Comparison of ENCODE assay signal across 9 mouse cellular contexts in genomic region chr6:149057947-149058391, GRCm38 (mm10). TPM values are rescaled to one million over a fixed set of nuclear protein-coding genes. Genes with fewer than 3 reads are reported as not detected.
DNase-seq lines count a peak whose midpoint lies in the region; ATAC-seq and TF ChIP-seq lines count a peak whose summit lies in the region.
"Had no signal": no experiment of that assay in that cellular context is flagged by ENCODE, and none has a peak within 500 bp of the region (broad histone marks: within the 10 kb centered on the region; RNA-seq: fewer than 3 reads in every experiment).

No protein-coding gene starts in this region.

- TF ChIP-seq EP300 in ES-Bruce4 (IDR thresholded peaks at IDR 0.05; ENCODE audit: insufficient read depth, low read depth, low read length) = no peak

- H3K27ac ChIP-seq in hindbrain, embryonic 11.5 days (ENCODE audit: low read depth, low read length) = no peak overlapping the region
- no peak overlapping the region for H3K27ac ChIP-seq in hindbrain, embryonic 10.5 days
- H3K27ac ChIP-seq in ES-Bruce4 (ENCODE audit: insufficient read depth, low read length) = no peak overlapping the region
- H3K27ac ChIP-seq in intestine, embryonic 16.5 days (ENCODE audit: low read length) = peak overlapping the region; percentile 18; the same call in 1 of the 2 replicates
- H3K27ac ChIP-seq: embryonic facial prominence, embryonic 13.5 days had no signal

- H3K4me3 ChIP-seq in hindbrain, embryonic 11.5 days (ENCODE audit: low read depth, low read length) = no peak overlapping the region
- no peak overlapping the region for H3K4me3 ChIP-seq in hindbrain, embryonic 10.5 days
- H3K4me3 ChIP-seq in ES-Bruce4 (ENCODE audit: low read depth, low read length) = no peak overlapping the region
- H3K4me3 ChIP-seq in intestine, embryonic 16.5 days (ENCODE audit: low read length) = no peak overlapping the region
- H3K4me3 ChIP-seq: embryonic facial prominence, embryonic 13.5 days had no signal

- 48% methylated on average over 3 of the region's 3 CpGs for WGBS in hindbrain, embryonic 11.5 days
- 59% methylated on average over 3 of the region's 3 CpGs for WGBS in hindbrain, embryonic 10.5 days
- 30% methylated on average over 3 of the region's 3 CpGs for WGBS in intestine, embryonic 16.5 days

- TF ChIP-seq POLR2A in ES-Bruce4 (IDR thresholded peaks at IDR 0.05; ENCODE audit: insufficient read depth, low read length) = no peak

- no peaks in the 10 kb centered on the region for H3K4me1 ChIP-seq in hindbrain, embryonic 11.5 days (replicated peaks; ENCODE audit: control insufficient read depth, insufficient read depth, low read length)
- no peaks in the 10 kb centered on the region for H3K4me1 ChIP-seq in hindbrain, embryonic 10.5 days (replicated peaks)
- no peaks in the 10 kb centered on the region for H3K4me1 ChIP-seq in ES-Bruce4 (ENCODE audit: control insufficient read depth, insufficient read depth, low read length)
- H3K4me1 ChIP-seq in intestine, embryonic 16.5 days (ENCODE audit: control insufficient read depth, insufficient read depth, low read length) = 0 out of 2 replicates have a peak, but pooled peaks cover 6% of the 10 kb centered on the region
- H3K4me1 ChIP-seq: embryonic facial prominence, embryonic 13.5 days had no signal

- no peaks in the 10 kb centered on the region for H3K9me3 ChIP-seq in hindbrain, embryonic 11.5 days (ENCODE audit: control insufficient read depth, low read length)
- no peaks in the 10 kb centered on the region for H3K9me3 ChIP-seq in hindbrain, embryonic 10.5 days
- no peaks in the 10 kb centered on the region for H3K9me3 ChIP-seq in ES-Bruce4 (replicated peaks; ENCODE audit: control insufficient read depth, insufficient read depth, low read length, poor library complexity, severe bottlenecking)
- no peaks in the 10 kb centered on the region for H3K9me3 ChIP-seq in intestine, embryonic 16.5 days (ENCODE audit: control insufficient read depth, low read length)
- H3K9me3 ChIP-seq: embryonic facial prominence, embryonic 13.5 days had no signal

- H3K9ac ChIP-seq in hindbrain, embryonic 11.5 days (ENCODE audit: low read depth, low read length) = no peak overlapping the region
- H3K9ac ChIP-seq in ES-Bruce4 (ENCODE audit: low read depth, poor library complexity, severe bottlenecking) = no peak overlapping the region
- H3K9ac ChIP-seq in intestine, embryonic 16.5 days (ENCODE audit: low read depth, low read length) = no peak overlapping the region
- H3K9ac ChIP-seq: embryonic facial prominence, embryonic 13.5 days had no signal

- ATAC-seq in hindbrain, embryonic 11.5 days (ENCODE audit: low FRiP score) = no peak
- peak; percentile 79 for ATAC-seq in intestine, embryonic 16.5 days

- H3K36me3 ChIP-seq in hindbrain, embryonic 11.5 days (ENCODE audit: control insufficient read depth, insufficient read depth, low read length) = no peaks in the 10 kb centered on the region
- H3K36me3 ChIP-seq in hindbrain, embryonic 10.5 days = peaks cover 32% of the 10 kb centered on the region
- no peaks in the 10 kb centered on the region for H3K36me3 ChIP-seq in ES-Bruce4 (ENCODE audit: control insufficient read depth, insufficient read depth, low read length, poor library complexity, severe bottlenecking)
- H3K36me3 ChIP-seq in intestine, embryonic 16.5 days (ENCODE audit: control insufficient read depth, insufficient read depth, low read length) = peaks cover 5% of the 10 kb centered on the region; the same call in 1 of the 2 replicates
- H3K36me3 ChIP-seq: embryonic facial prominence, embryonic 13.5 days had no signal

- H3K27me3 ChIP-seq in hindbrain, embryonic 11.5 days (ENCODE audit: control insufficient read depth, insufficient read depth, low read length) = no peaks in the 10 kb centered on the region
- no peaks in the 10 kb centered on the region for H3K27me3 ChIP-seq in hindbrain, embryonic 10.5 days (ENCODE audit: insufficient read depth, poor library complexity, severe bottlenecking)
- H3K27me3 ChIP-seq in ES-Bruce4 (ENCODE audit: control insufficient read depth, insufficient read depth, low read length, poor library complexity, severe bottlenecking) = no peaks in the 10 kb centered on the region
- no peaks in the 10 kb centered on the region for H3K27me3 ChIP-seq in intestine, embryonic 16.5 days (replicated peaks; ENCODE audit: control insufficient read depth, insufficient read depth, low read length)
- H3K27me3 ChIP-seq: embryonic facial prominence, embryonic 13.5 days had no signal

- TF ChIP-seq CTCF in ES-Bruce4 (IDR thresholded peaks at IDR 0.05; ENCODE audit: low read depth, low read length) = peak; percentile 52

- DNase-seq in hindbrain, embryonic 11.5 days (ENCODE audit: low spot score) = peak; percentile 14
- DNase-seq in hindbrain, embryonic 10.5 days (ENCODE audit: low spot score) = no peak
- DNase-seq in c-Kit-positive CD71-positive TER-119-negative erythroid progenitor cells, embryonic 14.5 days (ENCODE audit: low read depth) = peak; percentile 6
- DNase-seq in retina, adult 2 months (ENCODE audit: low read depth, low spot score) = peak; percentile 26
- no peak for DNase-seq in right cerebral cortex, adult 18-20 months
- no peak for DNase-seq in gastrocnemius, postnatal 10 days

- H3K4me2 ChIP-seq in hindbrain, embryonic 11.5 days (replicated peaks; ENCODE audit: low read depth, low read length) = no peak overlapping the region
- H3K4me2 ChIP-seq in intestine, embryonic 16.5 days (ENCODE audit: low read depth, low read length) = no peak overlapping the region
- H3K4me2 ChIP-seq: embryonic facial prominence, embryonic 13.5 days had no signal

RNA-seq across cellular contexts. Expression of gene Dennd5b, which starts 43.5 kb away (rescaled TPM):
- polyA plus RNA-seq in hindbrain, embryonic 11.5 days (2014; fragmentation: Nextera tagmentation; extraction: Ambion mirVana) = 18.0 and 30.0 TPM in 2 replicates
- 10.5 and 11.0 TPM in 2 replicates for polyA plus RNA-seq in hindbrain, embryonic 10.5 days (2016; fragmentation: Nextera tagmentation; extraction: Ambion mirVana)
- polyA plus RNA-seq in ES-Bruce4 (2011; ENCODE audit: insufficient read depth, insufficient read length, low read depth, missing spikeins) = 13.2 and 14.3 TPM in 2 replicates
- 7.4 and 9.1 TPM in 2 replicates for polyA plus RNA-seq in intestine, embryonic 16.5 days (2015; fragmentation: Nextera tagmentation; extraction: Ambion mirVana)
- 10 to 100 TPM; 10.5 TPM for total RNA-seq in gastrocnemius, postnatal 10 days (2021)

Comparison
In these comparisons a context has a peak if more than half of its experiments do, and no peak if none do; other contexts are left out.
1. DNase-seq: peak in hindbrain, embryonic 11.5 days (single experiment), c-Kit-positive CD71-positive TER-119-negative erythroid progenitor cells, embryonic 14.5 days (single experiment) and retina, adult 2 months (single experiment); none in hindbrain, embryonic 10.5 days (single experiment), right cerebral cortex, adult 18-20 months (single experiment) and gastrocnemius, postnatal 10 days (single experiment).